Mouse (Mus musculus) T-cell, adult 2 months (primary cell): ENCODE measurements around the gene Gm49354.
A peak's percentile ranks its signal among the peaks of the same experiment; 100 is the strongest.
"Not testable (repeated sequence)": the region's sequence is repeated elsewhere in the genome, so short reads cannot be mapped to it uniquely, and the experiment has no call there.

Experiments
- DNase-seq: peaks from one replicate; pipeline ENCODE4 v3.0.0; 2022; ENCODE audit warnings: low spot score

Gene Gm49354

GRCm38 (mm10) chr13:59766786-59767515, 15.1 kb downstream of the Gm49354 start:
- DNase-seq, result no peak

GRCm38 (mm10) chr13:59762791-59763190, 19.3 kb downstream of the Gm49354 start:
- DNase-seq, result no peak

GRCm38 (mm10) chr13:59756906-59757305, 25.1 kb downstream of the Gm49354 start:
- no peak for DNase-seq

- DNase-seq, result no peak
These were observed 31.7 kb downstream of the Gm49354 start for GRCm38 (mm10) chr13:59750310-59750709.

- no peak for DNase-seq
These were observed 35.3 kb downstream of the Gm49354 start, which contains the start of gene 1700014D04Rik for GRCm38 (mm10) chr13:59746711-59747110. Gene 1700014D04Rik, minus strand, starts transcription at chr13:59746752.

- no peak for DNase-seq
These were observed 35.9 kb downstream of the Gm49354 start for GRCm38 (mm10) chr13:59746164-59746563.

- DNase-seq, result no peak
These were observed 36.6 kb downstream of the Gm49354 start for GRCm38 (mm10) chr13:59745462-59745861.

GRCm38 (mm10) chr13:59741697-59742096, 40.3 kb downstream of the Gm49354 start:
- DNase-seq, result no peak

GRCm38 (mm10) chr13:59741096-59741495, 40.9 kb downstream of the Gm49354 start:
- DNase-seq, result no peak

GRCm38 (mm10) chr13:59739397-59739796, 42.6 kb downstream of the Gm49354 start:
- no peak for DNase-seq

- DNase-seq, result no peak
These were observed 43.6 kb downstream of the Gm49354 start for GRCm38 (mm10) chr13:59738455-59738854.

- DNase-seq, result no peak
These were observed 46.9 kb downstream of the Gm49354 start for GRCm38 (mm10) chr13:59735190-59735589.

- DNase-seq, result not testable (repeated sequence)
These were observed 47.7 kb downstream of the Gm49354 start for GRCm38 (mm10) chr13:59734347-59734746.

GRCm38 (mm10) chr13:59733936-59734335, 48.1 kb downstream of the Gm49354 start:
- no peak for DNase-seq

- DNase-seq, result no peak
These were observed 50.4 kb downstream of the Gm49354 start, which contains the start of gene Spata31d1d for GRCm38 (mm10) chr13:59731652-59732051. Gene Spata31d1d, minus strand, starts transcription at chr13:59731752.

- peak; percentile 79 for DNase-seq
These were observed 53.5 kb downstream of the Gm49354 start for GRCm38 (mm10) chr13:59728378-59729093.

- no peak for DNase-seq
These were observed 55.7 kb downstream of the Gm49354 start for GRCm38 (mm10) chr13:59726139-59726867.

GRCm38 (mm10) chr13:59722089-59722488, 60.0 kb downstream of the Gm49354 start:
- DNase-seq, result not testable (repeated sequence)

GRCm38 (mm10) chr13:59719475-59719874, 62.6 kb downstream of the Gm49354 start:
- no peak for DNase-seq

- not testable (repeated sequence) for DNase-seq
These were observed 63.1 kb downstream of the Gm49354 start for GRCm38 (mm10) chr13:59718857-59719440.

GRCm38 (mm10) chr13:59713710-59714109, 68.3 kb downstream of the Gm49354 start:
- DNase-seq, result no peak

- DNase-seq, result not testable (repeated sequence)
These were observed 70.1 kb downstream of the Gm49354 start, which contains the start of gene Spata31d1b for GRCm38 (mm10) chr13:59711984-59712383. Gene Spata31d1b, plus strand, starts transcription at chr13:59712284.
